Mouse (Mus musculus) kidney, adult 2 months (tissue): ENCODE data around the gene Ttc7b.

ENCODE experiments used
- CTCF ChIP-seq: fragments of 200-500 bp; conservative IDR thresholded peaks from 2 replicates; pipeline ENCODE4 v1.5.1; 2011; ENCODE audit warnings: low read depth, mild to moderate bottlenecking, control low read depth, low read length, moderate library complexity, mixed read lengths; ENCODE audit not compliant: insufficient read depth, insufficient read length
- POLR2A ChIP-seq: fragments of 200-500 bp; IDR thresholded peaks from one replicate; pipeline ENCODE4 v1.6.1; 2011; ENCODE audit warnings: low read depth, low read length, control low read depth

DNA sequence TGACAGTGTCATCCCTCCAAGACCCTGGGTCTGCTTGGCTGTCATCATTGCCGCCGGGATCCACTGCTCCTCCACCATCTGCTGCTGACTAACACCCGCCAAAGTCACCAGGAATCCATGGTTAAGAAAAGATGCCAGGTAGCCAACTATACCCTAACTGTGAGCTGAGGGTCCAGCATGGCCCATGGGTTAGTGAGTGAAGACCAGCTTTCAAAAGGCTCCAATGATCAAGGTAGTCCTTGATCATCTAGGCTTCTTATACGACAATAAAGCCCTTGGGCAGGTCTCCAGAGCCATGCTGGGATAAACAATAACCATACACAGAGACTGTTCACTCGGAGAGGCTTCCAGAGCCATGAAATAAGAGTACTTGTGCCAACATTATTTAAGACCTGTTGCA is 22.6 kb downstream of the Ttc7b start:
- TF ChIP-seq POLR2A = no peak
- no peak for TF ChIP-seq CTCF
